Mouse (Mus musculus) fibroblast of lung, adult 2 months (primary cell): ENCODE results near the gene Gpr157.

Experiments used
- DNase-seq: peaks from one replicate; pipeline ENCODE4 v3.0.0-alpha.2; 2011; ENCODE audit warnings: low read depth

The Gpr157 gene

DNA sequence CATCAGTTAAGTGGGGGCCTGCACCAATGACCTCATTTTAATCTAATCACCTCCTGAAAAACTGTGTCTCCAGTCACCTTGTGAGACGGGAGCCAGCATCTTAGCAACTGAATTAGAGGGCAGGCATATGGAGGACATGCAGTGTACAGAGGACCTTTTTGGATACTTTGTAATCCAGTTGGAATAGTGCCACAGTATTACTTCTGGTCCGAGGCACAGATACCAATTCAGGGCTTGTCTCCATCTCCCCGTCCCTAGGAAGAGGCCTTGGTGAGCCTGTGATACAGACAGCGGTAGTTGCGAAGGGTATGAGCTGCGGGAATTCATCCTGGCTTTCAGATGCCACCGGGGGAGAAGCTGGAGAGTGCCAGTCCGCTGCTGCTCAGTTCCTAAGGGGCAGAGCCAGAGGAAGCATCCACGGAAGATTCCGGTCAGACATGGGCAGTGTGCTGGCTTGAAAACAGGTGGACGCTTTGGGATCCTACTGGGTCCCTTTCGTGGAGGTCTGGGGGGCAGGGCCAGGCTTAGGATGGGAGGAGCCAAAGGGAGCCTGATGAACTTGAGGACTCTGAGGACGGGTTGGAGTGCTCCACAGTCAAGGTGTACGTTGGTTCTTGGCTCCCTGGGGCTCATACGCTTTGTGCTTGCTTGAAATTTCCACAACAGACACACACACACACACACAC is 14.6 kb upstream of the Gpr157 start:
- no peak for DNase-seq

GRCm38 (mm10) chr4:150073102-150073473 is 14.1 kb upstream of the Gpr157 start:
- DNase-seq, result no peak

DNA sequence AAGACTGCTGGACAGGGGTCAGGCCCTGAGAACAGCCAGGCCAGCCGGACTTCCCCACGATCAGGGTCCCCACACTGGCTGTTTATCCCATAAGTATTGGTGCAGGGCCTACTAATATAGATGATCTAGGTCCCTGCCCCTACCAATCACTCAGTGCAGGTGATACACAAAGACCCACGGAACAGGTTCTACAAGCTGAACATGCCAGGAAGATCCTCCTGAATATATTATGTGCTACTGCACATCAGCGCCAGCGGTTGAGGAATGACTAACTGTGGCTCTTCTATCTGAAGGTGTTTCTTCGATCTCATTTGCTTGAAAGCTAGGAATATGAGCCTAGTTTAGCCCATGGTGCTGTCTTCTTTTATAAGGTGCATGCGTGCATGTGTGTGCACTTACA is 11.8 kb upstream of the Gpr157 start:
- no peak for DNase-seq

DNA sequence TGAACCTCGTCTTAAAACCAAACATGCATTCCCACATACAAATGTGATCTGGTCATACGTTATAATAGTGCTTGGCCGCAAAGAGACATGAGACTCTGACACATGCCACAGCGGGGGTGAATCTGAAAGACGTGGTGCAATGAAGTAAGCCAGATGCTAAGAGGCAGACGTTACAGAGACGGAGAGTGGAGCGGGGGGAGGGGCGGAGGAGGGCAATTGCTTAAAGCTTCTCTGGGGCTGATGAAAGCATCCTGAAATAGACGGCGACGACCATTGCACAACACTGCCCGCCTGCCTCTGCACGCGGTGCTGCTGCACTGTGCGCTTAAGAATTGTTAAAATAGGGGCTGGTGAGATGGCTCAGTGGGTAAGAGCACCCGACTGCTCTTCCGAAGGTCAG is 11.0 kb upstream of the Gpr157 start:
- DNase-seq, result no peak

DNA sequence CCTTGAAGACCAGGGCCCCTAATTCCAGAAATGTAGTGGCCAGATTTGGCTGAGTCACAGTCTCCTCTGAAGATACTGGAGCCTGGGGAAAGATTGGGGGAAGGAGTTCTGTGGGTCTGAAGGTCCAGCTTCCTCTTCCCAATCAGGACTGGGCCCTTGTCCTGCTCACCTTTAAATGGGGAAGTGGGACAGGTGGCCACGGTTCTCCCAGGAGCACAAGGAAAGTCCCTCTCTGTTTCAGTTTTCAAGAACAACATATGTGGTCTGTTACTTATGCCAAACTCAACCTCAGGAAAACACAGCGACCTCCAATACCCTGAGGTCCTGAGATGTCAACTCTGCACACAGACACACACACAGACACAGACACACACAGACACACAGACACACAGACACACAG is 8.5 kb upstream of the Gpr157 start:
- DNase-seq, result no peak

DNA sequence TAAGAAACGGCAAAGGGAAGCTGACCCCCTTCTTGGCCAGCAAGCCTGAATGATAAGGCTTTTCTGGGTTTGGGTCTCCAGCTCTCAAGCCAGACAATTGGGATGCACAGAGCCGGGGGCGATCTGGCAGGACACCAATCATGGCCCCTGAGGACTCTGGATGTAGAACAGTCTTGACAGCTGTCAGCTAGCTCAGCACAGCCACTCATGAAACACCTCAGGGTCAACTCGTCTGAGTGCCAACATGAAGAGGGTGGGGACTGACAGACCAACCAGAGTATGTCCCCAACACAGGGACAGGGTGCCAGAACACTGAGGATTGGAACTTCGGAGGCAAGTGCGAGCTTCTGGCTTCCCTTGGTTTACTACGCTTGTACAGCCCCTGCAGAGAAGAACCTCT is 7.9 kb upstream of the Gpr157 start:
- DNase-seq, result no peak

DNA sequence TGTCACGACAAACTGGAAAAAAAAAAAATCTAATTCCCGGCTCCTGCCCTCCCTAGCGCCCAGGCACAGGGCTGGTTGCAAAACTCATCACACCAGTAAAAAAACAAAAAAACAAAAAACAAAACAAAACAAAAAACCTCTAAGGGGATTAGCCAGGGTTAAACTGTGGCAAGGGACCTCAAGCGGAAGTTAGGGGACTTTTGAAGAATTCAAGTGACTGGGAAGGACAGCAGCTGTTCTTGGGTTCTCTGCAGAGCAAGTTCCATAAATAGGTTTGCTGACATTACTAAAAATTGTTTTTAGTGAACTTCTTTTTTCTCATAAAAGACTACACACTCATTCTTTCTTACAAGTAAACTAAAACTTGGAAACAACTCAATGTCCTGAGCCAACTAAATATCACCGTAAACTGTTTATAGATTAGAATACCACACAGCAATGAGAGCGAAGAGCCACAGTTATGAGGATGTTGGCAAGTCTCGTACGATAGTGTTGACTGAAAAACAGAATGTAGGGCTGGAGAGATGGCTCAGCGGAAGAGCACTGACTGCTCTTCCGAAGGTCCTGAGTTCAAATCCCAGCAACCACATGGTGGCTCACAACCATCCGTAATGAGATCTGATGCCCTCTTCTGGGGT is 6.7 kb upstream of the Gpr157 start:
- DNase-seq, result no peak

- DNase-seq, result no peak
Observed at GRCm38 (mm10) chr4:150085366-150085765, 1.8 kb upstream of the Gpr157 start.

DNA sequence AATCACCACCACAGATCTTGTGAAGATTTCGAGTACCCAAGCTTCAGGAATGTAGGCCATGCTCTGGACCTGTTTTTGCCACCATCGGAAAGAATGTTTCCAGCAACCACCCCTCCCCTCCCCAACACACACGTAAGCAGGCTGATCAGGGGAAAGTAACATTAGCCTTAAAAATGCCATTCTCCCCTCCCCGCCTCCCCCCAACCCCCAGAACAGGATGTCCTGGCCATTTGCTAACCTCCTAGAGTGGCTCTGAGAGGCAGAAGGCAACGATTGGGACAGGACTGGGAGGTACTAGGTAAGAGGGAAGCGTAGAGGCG is 364 bp upstream of the Gpr157 start:
- no peak for DNase-seq

GRCm38 (mm10) chr4:150087890-150088530 is 845 bp downstream of the Gpr157 start:
- DNase-seq, result no peak

GRCm38 (mm10) chr4:150089121-150089520 is 2.0 kb downstream of the Gpr157 start:
- no peak for DNase-seq

- DNase-seq, result no peak
Observed at GRCm38 (mm10) chr4:150091887-150092582, 4.9 kb downstream of the Gpr157 start.

GRCm38 (mm10) chr4:150092583-150092902 is 5.4 kb downstream of the Gpr157 start:
- no peak for DNase-seq

- no peak for DNase-seq
Observed at GRCm38 (mm10) chr4:150093560-150094462, 6.6 kb downstream of the Gpr157 start.

DNA sequence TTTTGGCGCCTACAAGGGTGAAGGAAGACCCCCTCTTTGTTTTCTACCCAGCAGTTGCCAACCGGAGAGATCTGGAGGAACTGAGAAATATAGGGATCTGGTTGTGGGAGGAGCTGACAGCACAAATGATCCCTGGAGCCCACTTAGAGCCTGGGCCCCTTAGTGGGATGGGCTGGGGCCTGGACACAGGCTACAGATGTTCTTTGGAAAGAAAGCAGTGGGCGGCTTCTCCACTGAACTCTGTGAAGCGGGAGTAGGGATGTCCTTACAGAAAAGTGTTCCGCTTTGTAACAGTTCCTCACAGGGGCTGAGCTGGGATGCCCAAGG is 7.3 kb downstream of the Gpr157 start:
- no peak for DNase-seq

- no peak for DNase-seq
Observed at GRCm38 (mm10) chr4:150096309-150096708, 9.1 kb downstream of the Gpr157 start.

DNA sequence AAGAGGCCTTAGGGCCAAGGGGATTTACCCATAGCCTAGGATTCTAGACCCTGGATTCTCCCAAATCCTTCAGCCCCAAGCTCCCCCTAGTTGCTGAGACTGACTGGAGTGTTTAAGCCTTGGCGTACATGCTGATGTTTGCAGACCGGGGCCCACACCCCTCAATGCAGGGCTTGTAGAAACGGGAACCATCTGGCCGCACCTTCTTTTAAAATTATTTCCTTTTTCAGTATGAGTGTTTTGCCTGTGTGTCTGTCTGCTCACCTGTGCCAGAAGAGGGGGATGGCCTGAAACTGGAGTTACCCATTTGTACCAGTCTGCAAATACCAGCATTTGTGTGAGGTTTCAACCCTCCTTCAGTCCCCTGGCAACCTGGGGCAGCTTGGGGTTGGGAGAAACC is 10.7 kb downstream of the Gpr157 start:
- DNase-seq, result no peak

DNA sequence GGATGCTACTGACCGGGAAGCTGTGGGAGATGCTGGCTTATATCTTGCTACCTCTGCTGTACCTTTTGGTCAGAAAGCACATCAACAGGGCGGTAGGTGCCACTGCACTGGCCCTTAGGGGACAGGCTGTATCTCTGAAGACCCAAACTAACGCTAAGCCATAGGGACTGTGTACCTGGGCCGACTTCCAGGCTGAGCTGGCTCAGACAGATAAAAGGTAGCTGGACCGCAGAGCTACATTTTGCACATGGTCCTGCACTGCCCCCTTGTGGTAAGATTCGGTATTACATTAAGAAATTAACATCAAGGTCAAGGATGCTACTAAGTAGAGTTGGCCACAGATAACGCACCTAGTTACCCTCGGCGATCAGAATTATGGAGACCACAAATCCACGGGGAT is 11.7 kb downstream of the Gpr157 start:
- DNase-seq, result no peak

DNA sequence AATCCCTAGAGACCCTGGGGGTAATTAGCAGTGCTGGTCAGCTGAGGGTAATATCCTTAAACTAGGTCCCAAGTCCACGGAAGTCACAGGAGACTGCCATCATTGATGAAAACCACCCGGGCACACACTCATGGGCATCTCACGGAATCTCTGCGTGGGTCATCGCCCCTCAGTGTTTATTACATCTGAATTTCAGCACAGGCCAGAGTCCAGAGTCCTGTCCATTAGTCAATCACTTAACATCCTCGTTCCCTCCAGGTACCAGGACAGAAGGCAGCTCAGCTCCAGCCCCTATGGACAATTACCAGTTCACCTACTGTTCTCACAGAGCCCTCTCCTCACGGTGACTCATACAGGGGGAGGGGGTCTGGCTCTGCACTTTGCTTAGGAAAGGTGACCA is 15.7 kb downstream of the Gpr157 start:
- DNase-seq, result no peak

DNA sequence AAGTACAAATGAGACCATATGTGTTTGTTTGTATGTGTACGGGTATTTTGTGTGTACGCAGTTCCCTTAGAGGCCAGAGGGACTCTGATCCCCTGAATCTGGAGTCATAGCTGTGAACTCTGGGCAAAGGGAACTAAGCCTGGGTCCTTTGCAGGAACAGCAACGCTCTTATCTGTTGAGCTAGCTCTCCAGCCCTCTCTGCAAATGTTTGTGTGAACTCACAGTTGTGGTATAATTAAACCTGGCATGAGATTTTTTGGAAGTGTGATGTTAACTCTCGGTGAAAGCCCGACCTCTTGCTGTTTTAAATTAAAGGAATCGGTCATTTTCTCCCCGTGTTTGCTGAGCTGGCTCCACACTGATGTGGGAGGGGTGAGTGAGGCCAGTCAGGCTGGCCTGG is 18.5 kb downstream of the Gpr157 start:
- DNase-seq, result no peak

DNA sequence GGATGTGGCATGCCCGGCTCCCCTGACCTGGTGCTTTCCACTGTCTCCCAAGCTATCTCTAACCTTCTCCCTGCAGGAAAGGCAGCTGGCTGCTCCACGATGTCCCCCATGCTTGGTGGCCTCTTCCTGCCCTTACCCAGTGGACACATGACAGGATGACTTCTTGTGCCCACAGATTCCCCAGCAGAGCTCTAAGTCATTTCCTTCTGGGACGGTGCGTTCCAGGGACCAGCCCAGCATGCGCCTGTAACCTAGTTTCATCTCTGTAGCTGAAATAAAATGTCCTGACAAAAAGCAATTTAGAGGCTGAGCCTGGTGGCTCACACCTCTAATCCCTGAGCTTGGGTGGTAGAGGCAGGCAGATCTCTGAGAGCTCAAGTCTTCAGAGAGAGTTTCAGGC is 19.5 kb downstream of the Gpr157 start:
- DNase-seq, result no peak

- DNase-seq, result no peak
Observed at GRCm38 (mm10) chr4:150109636-150110035, 22.5 kb downstream of the Gpr157 start.

- DNase-seq, result no peak
Observed at GRCm38 (mm10) chr4:150110373-150110772, 23.2 kb downstream of the Gpr157 start.
